Mouse (Mus musculus) kidney, adult 18-20 months (tissue): ENCODE measurements at regions not wholly inside any gene's neighbourhood (a gene's known extent, or its start where the extent isn't known, plus 50 kb on each side); places are given as distances from the start of the nearest gene placed in this dataset.

Source experiments
- DNase-seq: peaks from one replicate; pipeline ENCODE4 v3.0.0; 2021

DNA sequence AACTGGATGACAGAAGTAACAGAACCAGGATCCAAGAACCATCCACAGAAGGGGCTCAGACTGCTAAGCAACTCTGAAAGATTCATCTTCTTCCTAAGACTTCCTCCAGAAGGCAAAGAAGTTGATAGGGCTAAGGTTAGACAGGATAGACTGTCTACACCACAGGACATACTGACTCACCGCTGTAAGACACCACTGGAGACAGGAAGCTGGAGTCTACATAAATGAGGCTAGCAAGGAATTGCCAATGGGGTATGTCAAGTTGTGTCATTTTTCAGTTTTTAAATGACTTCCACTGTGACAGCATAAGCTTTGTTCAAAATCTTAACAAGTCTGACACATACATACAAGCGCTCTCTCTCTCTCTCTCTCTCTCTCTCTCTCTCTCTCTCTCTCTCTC is 645.4 kb upstream of the Gm10131 start:
- DNase-seq, result no peak

DNA sequence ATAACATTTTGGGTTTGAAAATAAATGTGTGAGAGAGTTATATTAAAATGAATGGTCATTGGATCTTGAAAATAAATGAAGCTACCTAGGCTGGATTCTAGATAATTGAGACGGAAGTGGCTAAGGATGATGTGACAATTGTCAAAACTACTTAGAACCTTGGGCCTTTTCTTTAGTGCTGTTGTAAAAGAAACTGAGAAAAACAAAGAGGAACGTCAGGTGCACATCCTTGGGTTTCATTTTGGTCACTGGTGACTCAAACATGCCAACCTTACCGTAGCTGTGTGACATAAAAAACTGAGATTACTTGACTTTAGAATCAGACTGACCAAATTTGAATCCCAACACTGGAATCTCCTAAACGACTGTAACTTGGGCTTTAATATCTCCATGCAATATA is 644.6 kb upstream of the Gm10131 start:
- DNase-seq, result no peak

DNA sequence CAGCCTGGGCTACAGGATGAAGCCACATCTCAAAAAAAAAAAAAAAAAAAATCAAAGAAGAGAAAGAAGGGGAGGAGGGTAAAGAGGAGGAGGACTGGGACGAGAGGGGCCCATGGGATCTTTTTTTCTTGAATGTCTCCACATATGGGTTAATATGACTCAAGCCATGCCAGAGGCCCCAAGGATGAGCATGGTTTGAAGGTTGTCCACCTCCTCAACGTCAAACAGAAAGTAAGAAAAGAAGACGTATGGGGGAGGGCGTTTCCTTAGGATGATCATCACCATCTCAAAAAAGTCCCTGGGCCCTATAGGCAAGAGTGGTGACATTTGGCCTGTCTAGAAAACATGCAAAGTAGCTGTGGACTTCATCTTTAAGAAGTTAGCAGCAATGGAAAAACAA is 643.9 kb upstream of the Gm10131 start:
- no peak for DNase-seq

DNA sequence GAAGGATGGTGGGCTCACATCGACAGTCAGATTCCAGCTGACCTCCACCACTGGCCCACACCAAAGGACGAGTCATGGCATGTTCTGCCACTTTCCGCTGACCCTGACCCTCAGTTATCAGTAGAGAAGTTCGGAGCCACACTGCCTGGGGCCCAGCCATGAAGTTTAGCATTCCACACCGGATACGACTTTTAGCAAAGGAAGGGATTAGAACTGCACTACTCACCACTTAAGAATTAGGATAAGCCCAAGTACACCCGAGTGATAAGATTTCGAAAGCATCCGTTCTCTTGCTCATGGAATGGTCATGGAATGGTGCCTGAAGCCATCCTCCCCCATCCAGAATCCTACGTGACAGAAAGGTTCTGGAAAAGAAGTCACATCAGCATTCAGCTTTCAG is 641.5 kb upstream of the Gm10131 start:
- no peak for DNase-seq

DNA sequence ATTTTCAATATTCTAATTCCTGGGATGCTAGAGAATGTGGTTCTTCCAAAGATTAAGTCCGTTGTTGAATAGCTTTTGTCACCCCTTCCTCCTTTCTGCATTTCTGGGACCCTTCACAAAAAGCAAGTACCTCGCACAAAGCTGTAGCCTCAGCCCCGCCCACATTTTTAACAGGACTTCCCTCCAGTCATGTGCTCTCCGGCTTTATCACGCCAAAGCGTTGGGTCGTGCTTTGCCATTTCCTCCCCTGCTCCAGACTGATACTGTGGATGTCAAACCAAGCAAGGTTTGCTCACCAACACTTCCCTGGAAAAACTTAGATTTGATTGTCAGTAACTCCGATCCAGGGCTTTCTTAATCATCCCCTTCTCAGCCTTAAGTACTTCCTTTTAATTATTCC is 637.0 kb upstream of the Gm10131 start:
- no peak for DNase-seq

DNA sequence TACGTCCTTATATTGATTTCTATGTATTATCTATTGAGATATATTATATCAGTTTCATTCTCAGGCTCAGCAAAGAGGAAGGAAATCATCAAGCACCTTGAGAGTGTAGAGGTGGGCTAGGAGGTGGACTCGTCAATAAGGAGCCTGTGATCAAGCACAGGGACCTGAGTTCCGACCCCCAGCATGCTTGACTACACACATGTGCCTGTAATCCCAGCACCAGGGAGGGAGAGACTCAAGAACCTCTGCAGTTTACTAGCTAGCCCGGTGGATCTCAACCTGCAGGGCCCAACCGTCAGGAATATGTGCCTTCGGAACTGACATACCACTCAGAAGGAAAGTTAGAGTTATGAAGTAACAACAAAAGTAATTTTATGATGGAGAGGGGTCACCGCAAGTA is 634.2 kb upstream of the Gm10131 start:
- DNase-seq, result no peak

DNA sequence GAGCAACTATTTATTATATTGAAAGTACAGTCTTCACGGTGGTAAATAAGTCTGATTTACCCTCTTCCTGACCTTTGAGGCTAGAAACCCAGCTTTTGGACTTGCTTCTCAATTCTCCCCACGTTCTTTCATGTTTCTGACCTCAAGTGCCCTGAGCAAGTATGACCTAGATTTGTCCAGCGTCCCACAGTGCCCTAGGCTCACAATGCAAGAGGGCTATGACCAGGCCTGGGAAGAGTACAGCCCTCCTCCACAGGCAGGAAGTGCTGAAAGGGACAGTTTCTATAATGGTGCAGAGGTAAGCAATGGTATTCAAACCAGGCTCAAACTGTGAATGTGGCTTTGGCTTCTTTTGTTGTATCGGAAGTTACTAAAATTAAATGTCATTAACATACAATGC is 633.1 kb upstream of the Gm10131 start:
- DNase-seq, result no peak

DNA sequence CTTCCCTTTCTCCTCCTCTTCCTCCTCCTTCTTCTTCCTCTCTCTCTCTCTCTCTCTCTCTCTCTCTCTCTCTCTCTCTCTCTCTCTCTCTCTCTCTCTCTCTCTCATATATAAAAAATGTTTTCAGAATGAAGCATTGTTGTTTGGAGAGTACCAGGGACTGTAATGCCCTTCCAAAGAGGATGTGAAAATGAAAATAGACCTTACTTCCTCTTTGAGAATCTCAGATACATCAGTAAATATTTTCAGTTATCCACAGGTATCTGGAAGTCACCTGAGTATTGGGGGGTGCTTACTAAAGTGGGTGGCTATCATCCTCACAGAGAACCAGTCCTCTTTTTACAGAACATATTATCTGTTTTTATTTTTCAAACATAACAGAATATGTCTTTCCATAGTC is 632.6 kb upstream of the Gm10131 start:
- no peak for DNase-seq

DNA sequence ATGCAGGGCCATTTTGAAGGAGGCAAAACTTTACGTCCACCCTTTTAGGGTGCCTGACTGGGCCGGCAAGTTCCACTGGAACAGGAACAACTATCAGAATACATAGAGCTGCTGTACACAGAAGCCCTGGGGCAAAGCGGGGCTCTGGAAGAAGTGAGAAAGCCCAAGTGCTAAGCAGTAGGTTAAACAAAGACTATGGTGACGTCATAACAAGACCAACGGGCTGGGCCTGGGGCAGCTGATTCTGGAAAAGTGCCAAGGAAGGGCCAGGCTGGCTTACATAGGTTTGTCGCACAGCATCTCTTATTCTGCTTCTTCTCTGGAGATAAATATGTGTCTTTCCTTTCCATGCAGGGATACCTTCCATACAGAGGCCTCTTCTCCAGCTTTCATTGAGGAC is 631.6 kb upstream of the Gm10131 start:
- DNase-seq, result no peak

DNA sequence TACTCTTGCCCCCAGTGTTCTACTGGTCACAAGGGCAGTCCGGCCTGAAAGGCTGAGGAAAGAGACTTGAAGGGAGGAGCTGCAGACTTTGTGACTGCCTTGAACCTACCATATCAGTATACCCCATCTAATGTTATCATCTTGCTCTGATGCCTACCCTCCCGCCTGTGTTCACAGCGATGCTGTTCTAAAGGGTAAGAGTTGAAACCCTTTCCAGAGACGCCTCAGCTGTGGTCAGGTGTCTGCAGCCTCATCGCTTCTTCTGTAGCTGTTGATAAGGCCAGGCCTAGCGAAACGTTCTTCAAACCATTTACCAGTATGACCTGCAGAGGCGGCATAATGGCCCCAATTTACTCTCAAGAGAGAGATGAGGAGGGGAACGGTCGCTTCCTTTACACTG is 629.3 kb upstream of the Gm10131 start:
- no peak for DNase-seq

DNA sequence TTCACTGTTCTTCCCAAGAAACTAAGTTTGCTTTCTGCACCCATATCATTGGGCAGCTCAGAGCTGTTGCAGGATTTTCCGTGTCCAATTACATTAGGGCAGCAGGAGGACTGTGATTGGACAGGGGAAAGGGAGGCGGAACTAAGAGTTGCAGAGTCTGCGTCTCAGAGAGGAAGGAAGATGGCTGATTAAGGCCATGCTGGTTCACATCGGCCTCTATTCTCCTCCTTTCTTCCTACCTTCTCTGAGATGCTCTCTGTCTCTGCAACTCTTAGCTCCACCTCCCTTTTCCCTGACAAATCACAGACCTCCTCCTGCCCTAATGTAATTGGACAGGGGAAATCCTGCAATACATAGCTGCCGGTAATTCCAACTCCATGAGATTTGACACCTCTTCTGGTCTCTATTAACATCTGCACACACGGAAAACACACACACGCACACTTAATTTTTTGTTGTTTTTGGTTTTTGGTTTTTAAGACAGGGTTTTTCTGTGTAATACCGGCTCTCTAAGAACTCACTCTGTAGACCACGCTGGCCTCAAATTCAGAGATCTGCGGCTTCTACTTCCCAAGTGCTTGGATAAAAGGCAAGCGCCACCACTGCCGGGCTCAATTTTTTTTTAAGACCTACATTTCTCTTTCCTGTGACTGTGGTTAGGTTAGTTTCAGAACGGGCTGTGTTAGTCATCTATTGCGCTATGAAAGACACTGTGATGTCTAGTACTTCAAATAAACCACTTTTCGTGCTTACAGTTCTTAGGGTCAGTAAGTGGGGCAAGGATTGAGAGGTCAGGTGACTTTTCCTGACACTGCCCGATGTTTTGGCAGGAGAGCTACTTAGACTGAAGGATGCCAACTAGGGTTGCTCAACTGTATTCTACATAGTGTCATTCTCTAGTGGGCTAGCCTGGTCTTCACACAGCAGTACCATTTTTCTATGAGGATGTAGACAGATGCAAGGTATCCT is 628.6 kb upstream of the Gm10131 start:
- DNase-seq, result no peak

DNA sequence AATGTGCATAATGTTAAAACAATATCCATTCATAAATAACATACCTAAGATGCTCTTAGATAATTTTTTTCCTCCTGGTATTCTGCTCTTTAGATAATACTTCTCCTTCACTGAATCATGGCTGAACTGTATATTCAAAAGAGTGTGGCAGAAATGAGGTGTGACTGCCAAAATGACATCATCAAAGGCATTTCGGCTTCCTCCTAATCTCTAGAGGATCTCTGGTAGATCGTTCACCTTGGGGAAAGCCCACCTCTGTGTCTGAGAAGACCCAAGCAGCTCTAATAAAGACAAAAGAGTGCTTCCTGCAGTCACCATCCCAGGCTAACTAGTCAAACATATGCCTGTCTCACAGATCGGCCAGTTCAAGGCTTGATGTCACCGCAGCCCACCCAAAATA is 624.7 kb upstream of the Gm10131 start:
- DNase-seq, result no peak

DNA sequence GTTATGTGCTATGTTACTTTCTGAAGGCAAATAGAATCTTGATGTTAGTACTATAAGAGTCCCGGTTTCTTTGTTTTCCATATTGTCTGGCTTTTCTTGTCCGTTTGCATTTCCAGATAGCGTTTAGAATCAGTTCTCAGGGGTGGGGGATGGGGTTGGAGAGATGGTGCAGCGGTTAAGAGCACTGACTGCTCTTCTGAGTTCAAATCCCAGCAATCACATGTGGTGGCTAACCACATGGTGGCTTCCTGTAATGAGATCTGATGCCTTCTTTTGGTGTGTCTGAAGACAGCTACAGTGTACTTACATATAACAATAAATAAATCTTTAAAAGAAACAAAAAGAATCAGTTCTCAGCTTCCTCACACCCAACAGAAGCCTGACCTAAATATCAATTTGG is 623.5 kb upstream of the Gm10131 start:
- DNase-seq, result no peak

DNA sequence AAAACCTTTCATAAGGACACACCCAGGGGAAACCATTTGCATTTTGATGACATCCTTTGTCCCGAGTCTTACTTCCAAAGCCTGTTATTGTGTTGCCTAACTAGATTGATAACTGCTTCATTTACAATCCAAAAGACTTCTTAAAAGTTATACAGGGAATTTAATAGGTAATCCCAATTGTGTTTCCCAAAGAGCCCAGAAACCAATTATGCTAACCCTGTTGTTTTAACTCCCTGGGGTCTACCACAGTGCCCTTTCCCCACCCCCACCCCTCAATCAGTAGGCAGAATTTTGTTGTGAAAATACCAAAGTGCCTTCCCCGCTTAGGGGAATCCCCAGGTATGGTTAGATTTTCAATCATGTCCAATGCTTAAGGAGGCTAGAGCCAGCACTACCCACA is 621.3 kb upstream of the Gm10131 start:
- DNase-seq, result no peak

DNA sequence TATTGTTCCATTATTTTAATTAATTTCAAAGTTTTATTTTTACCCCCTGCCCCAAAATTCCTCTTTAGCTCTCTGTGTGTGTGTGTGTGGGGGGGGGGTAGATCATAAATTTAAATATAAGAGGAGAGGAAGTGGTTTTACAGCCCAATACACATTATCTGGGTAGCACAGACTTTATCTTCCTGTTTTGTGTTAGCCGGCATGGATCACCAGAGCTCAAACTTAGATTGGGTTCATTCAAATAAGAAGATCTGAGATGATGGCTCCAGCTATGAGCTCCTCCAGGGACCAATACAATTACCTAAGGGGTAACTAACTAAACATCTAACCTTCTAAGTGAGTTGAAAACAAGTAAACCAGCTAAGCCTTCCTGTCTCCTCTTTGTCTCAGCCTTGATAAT is 620.8 kb upstream of the Gm10131 start:
- DNase-seq, result no peak

DNA sequence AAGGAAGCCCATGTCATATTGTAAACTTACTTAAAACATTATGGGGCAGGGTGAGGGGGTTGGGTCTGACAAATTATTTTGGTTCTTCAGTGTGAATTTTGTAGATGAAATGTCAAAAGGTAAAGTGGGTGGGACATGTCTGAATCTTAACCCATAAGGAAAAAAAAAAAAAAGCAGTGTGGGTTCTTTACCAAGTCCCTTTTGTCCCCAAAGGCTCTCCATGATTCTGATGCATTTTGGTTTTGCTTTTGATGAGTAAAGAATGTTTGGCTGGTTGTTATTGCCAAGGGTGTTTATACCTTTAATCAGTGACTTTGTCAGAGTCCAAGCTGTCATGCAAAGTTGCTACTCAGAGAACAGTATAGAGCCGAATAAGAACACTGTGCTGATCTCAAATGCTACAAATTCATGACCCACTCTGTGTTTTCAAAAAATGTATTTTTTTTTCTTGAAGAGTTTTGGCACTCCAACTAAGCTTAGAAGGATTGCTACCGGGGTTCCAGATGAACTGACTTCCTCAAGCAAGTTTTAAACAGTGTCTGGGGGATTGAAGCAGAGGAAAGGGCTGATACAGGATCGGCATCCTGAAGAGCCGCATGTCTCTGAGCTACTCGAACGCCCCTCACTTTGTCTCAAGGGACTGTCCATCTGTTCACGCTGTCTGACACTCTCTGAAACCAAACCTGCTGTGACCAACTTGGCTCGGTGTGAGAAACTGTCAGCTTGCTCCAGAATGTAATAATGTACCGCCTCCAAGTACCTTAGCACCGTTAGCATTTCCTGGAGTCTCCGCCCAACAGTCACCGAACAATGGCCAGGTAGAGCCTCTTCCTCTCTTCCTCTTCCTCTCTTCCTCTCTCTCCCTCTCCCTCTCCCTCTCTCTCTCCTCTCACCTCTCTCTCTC is 619.8 kb upstream of the Gm10131 start:
- no peak for DNase-seq

DNA sequence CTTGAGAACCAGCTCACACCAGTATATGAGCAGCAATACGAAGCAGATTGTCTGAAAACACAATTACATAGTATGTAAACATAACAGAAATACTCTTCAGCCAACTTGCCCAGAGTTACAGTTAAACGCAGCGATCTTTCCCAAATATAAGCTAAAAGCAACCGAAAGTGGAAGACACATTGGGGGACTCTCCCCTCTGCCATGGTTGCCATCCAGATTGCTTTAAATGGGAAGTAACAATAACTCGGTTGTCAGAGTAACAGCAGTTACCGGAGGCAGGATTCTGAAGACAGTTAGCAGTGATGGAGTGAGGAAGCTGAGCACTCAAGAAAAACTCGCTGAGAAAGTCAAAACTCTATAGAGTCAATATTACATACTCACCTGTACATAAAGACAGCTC is 618.0 kb upstream of the Gm10131 start:
- DNase-seq, result no peak

DNA sequence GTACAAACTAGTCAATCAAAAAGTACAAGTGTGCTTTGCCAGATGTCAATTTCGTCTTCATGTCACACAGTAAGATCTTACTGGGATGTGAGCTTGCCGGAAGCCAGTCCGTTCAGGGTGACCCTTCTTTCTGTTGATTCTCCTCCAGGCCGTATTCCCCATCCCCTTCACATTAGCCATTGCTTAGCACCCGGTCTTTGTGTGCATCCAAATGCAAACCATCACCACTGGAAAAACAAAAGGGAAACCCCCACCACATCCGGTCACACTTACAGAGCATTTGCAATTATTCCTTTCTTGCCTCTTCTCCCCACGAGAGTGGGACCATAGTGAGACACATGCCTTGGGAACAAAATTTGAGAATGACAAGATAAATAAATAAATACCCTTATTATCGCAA is 616.2 kb upstream of the Gm10131 start:
- no peak for DNase-seq

DNA sequence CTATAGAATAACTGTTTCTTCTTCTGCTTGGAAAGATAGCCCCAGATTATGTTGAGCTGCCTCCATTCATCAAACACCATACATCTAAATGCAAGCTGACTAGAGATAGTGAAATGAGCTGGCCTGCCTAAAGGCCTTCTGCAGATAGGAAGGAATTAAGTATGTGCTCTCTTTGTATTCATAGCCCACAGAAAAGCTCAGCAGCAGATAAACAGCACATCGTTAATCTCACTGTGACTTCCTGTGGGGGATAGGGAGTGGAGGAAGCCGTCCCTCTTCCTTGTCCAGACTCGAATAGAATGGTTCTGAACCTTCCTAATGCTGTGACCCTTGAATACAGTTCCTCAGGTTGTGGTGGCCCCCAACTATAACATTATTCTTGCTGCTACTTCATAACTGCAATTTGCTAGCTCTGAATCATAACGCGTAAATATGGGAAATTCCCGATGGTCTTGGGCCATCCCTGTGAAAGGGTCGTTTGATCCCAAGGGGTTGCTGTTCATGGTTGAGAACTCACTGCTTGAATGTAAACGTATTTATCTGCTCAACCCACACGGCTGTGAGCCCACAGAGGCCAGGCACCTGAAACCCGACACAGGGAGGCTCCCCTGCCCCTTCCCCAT is 614.7 kb upstream of the Gm10131 start:
- no peak for DNase-seq

DNA sequence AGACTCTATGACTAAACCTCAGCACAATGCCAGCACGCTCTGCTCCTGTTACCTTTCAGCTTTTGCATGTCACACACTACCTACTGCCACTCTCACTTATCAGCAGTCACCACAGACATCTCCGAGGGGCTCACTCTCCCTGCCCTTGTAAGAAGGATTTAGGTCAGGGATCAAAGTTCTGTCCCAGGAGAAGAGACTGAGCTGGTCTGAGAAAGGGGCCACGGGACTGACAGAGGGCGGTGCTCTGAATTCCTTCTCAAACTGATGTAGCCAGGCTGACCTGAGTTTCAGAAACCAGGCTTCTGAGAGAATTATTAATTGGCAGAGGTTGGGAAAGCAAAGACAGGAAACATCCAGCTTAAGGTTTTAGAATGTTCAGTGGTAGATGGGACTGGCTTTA is 614.0 kb upstream of the Gm10131 start:
- no peak for DNase-seq

DNA sequence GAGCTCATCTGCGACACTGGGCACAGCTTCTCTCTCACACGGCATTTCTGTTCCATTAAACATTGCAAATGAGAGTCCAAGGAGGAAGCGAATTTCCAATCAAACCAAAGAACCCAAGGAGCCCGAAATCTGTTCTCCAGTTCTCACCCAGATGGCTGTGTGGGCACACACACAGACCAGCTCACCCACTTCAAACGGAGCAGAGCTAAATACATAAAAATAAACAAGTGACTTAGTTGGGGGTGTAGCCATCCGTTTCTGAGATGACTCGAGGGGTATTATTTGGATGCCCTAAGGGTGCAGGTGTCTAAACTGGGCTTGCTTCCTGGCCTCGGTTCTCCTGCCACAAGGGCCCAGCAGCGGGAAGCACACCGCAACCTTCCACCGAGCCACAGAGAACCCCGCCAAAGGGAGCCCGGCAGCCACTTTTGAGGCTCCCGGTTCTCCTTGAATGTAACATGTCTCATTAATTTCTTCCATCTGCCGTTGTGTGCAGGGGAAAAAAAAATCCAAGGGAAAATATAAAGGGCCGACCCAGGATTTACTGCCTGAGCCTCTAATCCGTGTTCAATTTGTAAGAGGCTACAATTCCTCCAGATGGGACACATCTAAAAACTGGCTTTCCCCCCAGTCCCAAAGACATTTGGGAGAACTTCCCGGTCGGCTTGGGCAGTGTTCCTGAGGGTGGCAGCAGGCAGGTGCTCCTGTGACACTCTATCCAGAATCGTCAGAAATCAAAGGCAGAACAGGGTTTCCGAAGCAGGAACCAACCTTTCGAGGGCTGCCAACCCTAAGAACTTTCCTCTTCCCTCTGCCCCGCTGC is 598.6 kb upstream of the Gm10131 start:
- no peak for DNase-seq

DNA sequence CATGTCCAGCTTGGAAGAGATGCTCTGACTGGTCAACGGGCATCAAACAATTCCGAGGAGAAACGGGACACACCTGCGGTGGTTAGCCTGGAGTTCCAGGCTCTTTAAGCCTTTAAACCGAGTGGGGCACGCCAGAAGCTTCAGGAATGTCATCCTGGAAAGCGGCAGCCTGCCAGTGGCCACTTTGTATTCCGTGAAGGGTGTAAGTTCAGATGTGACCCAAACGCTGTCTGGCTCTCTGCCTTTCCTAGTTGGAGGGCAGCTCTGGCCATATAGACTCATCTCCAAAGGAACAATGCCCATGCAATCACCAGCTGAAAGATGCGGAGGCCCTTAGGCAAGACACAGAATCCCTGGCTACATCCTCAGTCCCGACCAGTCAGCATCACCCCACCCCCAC is 597.8 kb upstream of the Gm10131 start:
- DNase-seq, result no peak

DNA sequence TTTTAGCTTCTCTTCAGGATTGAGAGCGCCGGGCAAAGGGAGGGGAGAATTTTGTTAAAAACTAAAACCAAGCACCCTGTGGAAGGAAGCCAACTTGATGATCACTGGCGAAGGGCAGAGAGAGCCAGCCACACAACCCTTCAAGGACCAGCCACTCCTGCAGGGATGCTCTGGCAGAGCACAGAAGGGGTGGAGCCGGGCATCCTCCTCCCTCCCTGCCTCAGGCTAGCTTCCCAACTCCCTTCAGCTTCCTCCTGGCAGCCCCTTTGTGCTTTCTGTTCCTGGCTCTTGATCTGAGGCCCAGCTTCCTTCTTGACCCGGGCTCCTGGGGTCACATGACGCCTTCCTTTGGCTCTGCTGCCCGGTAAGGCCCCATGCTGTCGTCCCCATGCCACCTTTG is 591.8 kb upstream of the Gm10131 start:
- no peak for DNase-seq
